Mouse (Mus musculus) ES-E14 (cell line): ENCODE measurements around the gene Wdr4.

ENCODE experiments used
- HCFC1 ChIP-seq: IDR thresholded peaks from 2 replicates; pipeline ENCODE4 v1.6.1; 2012; ENCODE audit warnings: low read length, inconsistent platforms, borderline replicate concordance; ENCODE audit not compliant: insufficient read depth
- ZNF384 ChIP-seq: IDR thresholded peaks from 2 replicates; pipeline ENCODE4 v1.6.1; 2012; ENCODE audit warnings: low read depth, low read length, inconsistent platforms

GRCm38 (mm10) chr17:31506282-31506681, 13.5 kb downstream of the Wdr4 start:
- TF ChIP-seq HCFC1 (no peak), ZNF384 (no peak)
